Mouse (Mus musculus) ovary, postnatal 36 days (tissue): ENCODE data around the gene Ank3.

Source experiments
- DNase-seq: peaks from one replicate; pipeline ENCODE4 v3.0.0; 2022; ENCODE audit warnings: low spot score, mixed read lengths

Ank3 gene

DNA sequence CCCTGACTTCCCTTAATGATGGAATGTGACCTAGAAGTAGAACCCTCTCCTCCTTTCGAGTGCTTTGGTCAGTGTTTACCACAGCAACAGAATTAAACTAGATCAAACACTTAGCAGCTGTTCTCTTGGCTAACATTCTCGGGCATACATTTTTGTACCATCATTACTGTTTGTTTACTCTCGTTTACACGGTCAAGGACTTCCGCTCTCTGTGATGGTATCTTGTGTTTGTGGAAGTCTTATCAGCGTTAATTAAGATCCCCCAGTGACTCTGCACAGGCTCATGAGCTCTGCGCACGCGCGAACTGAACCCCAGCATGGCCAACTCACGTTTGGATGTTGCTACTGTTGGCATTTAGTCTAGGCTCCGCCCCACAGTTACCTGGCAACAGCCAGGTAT, 16.3 kb downstream of the Ank3 start:
- no peak for DNase-seq

GRCm38 (mm10) chr10:69418716-69419115, 20.1 kb downstream of the Ank3 start:
- no peak for DNase-seq

- no peak for DNase-seq
These were observed 21.7 kb downstream of the Ank3 start for GRCm38 (mm10) chr10:69420306-69420705.

GRCm38 (mm10) chr10:69424051-69424450, 25.5 kb downstream of the Ank3 start:
- DNase-seq: no peak

DNA sequence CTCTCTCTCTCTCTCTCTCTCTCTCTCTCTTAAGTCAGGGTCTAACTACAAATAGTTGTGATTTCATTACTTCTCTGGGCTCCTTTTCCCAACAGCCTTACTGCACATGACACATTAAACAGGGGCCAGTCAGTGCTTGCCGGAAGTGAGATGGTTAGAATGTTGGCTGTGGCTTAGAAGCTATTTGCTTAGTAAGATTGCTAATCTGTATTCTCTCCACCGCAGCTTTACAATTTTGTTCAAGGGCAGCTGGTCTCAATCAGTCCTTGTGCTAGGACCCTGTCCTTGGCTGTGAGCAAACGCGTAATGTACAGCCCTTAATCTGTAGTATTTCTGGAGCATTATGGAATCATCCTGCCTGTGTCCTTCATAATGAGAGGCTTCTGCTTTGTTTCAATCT, 31.6 kb downstream of the Ank3 start:
- no peak for DNase-seq

DNA sequence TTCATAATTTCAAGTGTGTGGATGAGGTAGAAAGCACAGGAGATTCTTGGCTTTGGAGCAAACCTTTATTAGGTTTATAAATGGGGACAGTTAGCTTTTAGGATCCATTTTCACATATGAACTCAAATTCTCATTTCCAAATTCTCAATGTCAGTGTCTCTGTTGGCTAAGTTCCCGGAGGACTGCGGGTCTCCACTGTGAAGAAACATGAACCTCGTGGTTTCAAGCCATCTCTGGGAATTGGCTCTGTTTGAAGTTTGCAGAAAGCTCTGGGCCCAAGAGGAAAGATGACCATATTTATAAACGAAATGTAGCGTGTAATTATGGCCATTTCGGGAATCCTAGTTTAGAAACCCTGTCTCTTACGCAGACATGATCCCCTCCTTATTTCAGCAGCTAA, 32.5 kb downstream of the Ank3 start:
- no peak for DNase-seq

- no peak for DNase-seq
These were observed 36.6 kb downstream of the Ank3 start for GRCm38 (mm10) chr10:69435213-69435612.

DNA sequence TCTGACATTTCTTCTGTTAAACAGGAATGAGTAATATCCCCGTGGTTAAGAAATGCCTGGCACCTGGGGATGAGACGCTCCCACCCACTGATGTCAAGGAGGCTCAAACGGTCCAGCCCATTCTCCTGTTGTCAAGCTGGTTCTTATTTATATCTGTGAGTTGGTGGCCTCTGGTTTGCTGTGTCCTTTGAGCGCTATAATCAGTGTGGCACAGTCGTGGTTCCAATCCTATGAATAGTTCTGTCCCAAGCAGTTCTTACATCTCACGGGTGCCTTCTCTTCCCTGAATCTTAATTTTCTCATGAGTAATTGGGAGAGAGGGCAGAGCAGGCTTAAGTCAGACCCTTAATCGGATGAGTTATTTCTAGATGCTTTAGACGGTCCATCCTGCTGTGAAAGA, 40.9 kb downstream of the Ank3 start:
- DNase-seq: no peak

- no peak for DNase-seq
These were observed 46.0 kb downstream of the Ank3 start for GRCm38 (mm10) chr10:69444546-69444945.

- no peak for DNase-seq
These were observed 47.4 kb downstream of the Ank3 start for GRCm38 (mm10) chr10:69445951-69446350.

- DNase-seq: no peak
These were observed 48.0 kb downstream of the Ank3 start for GRCm38 (mm10) chr10:69446566-69446965.

DNA sequence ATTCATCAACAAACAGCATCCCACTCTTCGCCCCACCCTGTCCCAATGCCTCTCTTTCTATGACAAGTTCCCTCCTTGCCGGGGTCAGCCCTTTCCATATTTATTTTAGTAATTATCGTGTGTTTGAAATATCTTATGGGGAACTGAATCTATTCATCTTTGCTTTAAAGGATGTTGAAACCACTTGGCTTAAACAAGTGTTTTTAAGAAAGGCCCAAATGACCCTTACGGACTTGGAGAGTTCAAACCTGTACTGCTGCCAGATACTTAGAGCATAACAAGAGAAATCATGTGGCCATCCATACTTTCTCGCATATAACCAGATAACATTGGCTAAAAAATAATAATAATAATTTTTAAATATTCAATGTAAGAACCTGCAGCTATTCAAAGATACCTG, 48.7 kb downstream of the Ank3 start:
- DNase-seq: no peak

DNA sequence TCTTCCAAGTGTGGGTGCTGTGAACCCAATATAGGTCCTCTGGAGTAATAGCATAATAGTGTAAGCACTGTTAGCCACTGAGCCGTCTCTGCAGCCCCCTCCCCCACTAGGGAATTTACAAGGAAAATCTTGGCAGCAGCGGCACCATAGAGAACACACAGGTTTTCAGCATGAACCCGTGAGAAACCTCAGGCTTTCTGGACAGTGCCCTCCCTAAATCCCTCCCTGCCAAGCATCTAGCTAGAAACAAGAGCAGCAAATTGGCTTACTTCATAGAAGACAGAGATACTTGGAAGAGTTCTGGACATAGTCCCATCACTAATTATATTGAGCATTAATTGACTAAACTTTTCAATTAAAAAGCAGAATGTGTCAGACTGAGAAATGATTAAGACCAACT, 49.6 kb downstream of the Ank3 start:
- no peak for DNase-seq

DNA sequence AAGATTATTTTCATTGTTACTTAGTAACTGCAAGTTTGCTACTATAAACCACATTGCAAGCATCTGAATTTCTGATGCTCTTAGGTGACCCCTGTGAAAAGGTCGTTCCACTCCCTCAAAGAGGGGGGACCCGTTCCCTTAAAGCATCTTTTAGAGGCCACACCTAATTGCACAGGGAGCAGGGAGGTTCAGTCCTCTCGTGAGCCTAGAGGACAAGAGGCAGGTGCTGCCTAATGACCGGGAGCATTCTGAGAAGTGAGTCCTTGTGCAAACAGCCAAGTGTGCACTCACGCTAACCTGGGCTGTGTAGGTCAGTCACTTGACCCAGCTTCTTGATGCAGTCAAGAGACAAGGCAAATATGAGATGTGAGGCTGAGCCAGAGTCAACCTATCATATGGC, 52.4 kb downstream of the Ank3 start:
- no peak for DNase-seq

GRCm38 (mm10) chr10:69452180-69452977, 53.8 kb downstream of the Ank3 start:
- no peak for DNase-seq

DNA sequence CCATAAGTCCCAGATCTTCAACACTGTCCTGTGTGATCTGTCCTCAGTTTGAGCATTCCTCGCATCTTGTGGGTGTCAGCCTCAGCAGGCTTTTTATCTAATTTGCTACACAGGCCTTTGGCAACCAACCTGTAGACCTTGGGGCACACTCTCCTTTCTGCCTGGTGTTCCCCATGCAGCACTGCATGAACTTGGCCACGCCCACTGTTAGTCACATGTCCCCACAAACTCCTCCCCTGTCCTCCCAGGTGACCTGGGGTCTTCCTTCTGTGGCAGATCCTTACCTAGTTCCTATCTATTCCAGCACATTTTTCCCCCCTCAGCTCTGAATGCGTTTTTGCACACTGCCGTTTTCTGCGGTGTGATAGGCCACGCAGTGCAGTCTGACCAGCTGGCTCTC, 55.0 kb downstream of the Ank3 start:
- DNase-seq: no peak

GRCm38 (mm10) chr10:69454480-69454879, 55.9 kb downstream of the Ank3 start:
- DNase-seq: no peak

DNA sequence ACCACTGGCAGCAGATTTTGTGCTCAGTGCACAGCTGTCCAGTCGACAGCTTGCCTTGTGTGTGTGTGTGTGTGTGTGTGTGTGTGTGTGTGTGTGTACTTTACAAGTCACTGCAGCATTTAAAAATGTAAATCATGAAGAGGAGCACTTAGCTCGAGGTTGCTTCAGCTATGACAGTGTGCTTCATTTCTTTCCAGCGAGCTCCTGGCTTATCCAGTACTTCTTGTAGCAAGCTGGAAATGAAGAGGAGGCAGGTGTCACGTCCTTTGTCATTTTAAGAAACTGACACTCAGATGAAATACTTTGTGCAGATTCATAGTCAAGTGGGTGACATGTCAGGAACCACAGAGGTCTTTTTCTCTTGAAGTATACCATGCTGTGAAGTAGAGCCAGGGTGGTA, 66.3 kb downstream of the Ank3 start:
- DNase-seq: no peak

- no peak for DNase-seq
These were observed 67.1 kb downstream of the Ank3 start for GRCm38 (mm10) chr10:69465558-69466200.

GRCm38 (mm10) chr10:69466201-69466585, 67.6 kb downstream of the Ank3 start:
- no peak for DNase-seq

- DNase-seq: no peak
These were observed 68.0 kb downstream of the Ank3 start for GRCm38 (mm10) chr10:69466586-69466985.

- DNase-seq: no peak
These were observed 68.6 kb downstream of the Ank3 start for GRCm38 (mm10) chr10:69467182-69467581.

DNA sequence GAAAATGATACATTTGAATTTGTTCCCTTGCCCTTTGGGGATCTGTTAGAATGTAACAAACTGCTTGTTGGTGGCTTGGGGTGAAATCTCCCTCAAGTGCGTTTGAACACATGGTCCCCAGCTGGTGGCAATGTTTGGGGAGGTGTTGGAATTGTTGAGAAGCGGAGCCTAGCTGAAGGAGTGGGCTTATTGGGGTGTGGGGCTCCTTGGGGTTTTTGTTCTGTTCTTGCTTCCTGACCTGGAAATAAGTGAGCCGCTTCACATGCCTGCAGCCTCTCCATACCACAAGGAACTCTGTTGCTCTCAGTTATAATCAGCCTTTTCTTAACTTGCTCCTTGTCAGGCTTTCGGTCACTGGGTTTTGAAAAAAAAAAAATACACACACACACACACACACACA, 73.3 kb downstream of the Ank3 start:
- DNase-seq: no peak

DNA sequence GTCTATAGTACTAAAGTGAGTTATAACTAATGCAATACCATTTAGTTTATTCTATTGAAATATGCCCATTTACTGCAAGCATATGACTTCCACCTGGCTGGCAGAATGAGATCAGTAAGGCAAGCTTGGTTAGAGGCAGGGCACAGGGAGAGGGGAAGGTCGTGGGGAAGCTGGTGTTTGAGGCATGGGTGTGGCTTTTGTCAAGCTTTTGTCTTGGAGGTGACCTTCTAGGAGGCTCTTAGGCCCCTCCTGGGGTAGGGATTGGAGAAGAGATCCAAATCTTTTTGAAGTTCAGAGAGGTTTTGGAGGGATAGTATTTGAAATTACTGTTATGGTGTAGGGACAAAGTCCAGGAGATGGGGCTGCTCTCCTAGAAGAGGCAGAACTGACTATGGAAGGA, 78.3 kb downstream of the Ank3 start:
- DNase-seq: no peak
